Mouse (Mus musculus) neural tube, embryonic 11.5 days (tissue): ENCODE measurements around the gene Ap1s1. TPM values are rescaled to one million over a fixed set of nuclear protein-coding genes. Genes with fewer than 3 reads are reported as not detected.

Source experiments
- ATAC-seq: fragments of 200-750 bp; cut with Nextera tagmentation; 2 replicates; pipeline ENCODE4 v1.8.0; 2017; ENCODE audit warnings: moderate number of reproducible peaks, mild to moderate bottlenecking, moderate TSS enrichment, moderate library complexity; ENCODE audit not compliant: insufficient read depth, low FRiP score, low TSS enrichment
- DNase-seq: peaks from one replicate; pipeline ENCODE4 v3.0.0-alpha.2; 2015; ENCODE audit warnings: low spot score
- H3K27ac ChIP-seq: fragments of 300-500 bp; sonication (generic); 2 replicates; pipeline ENCODE4 v1.5.1; 2014; ENCODE audit warnings: low read depth, mild to moderate bottlenecking, low read length
- H3K27me3 ChIP-seq: fragments of 300-500 bp; sonication (generic); 2 replicates; pipeline ENCODE4 v1.6.1; 2014; ENCODE audit warnings: mild to moderate bottlenecking, low read length, mixed read lengths; ENCODE audit not compliant: control insufficient read depth, insufficient read depth
- H3K36me3 ChIP-seq: fragments of 300-500 bp; sonication (generic); 2 replicates; pipeline ENCODE4 v1.6.1; 2014; ENCODE audit warnings: mild to moderate bottlenecking, low read length, moderate library complexity, mixed read lengths; ENCODE audit not compliant: control insufficient read depth, insufficient read depth
- H3K4me1 ChIP-seq: fragments of 300-500 bp; sonication (generic); 2 replicates; pipeline ENCODE4 v1.6.1; 2014; ENCODE audit warnings: low read length, mixed read lengths; ENCODE audit not compliant: control insufficient read depth, insufficient read depth
- H3K4me2 ChIP-seq: fragments of 300-500 bp; sonication (generic); 2 replicates; pipeline ENCODE4 v1.6.1; 2014; ENCODE audit warnings: low read depth, mild to moderate bottlenecking, moderate library complexity
- H3K4me3 ChIP-seq: fragments of 300-500 bp; sonication (generic); 2 replicates; pipeline ENCODE4 v1.5.1; 2014; ENCODE audit warnings: low read depth, low read length
- H3K9ac ChIP-seq: fragments of 300-500 bp; sonication (generic); 2 replicates; pipeline ENCODE4 v1.6.1; 2014; ENCODE audit warnings: mild to moderate bottlenecking, low read length
- H3K9me3 ChIP-seq: fragments of 300-500 bp; sonication (generic); 2 replicates; pipeline ENCODE4 v1.6.1; 2016; ENCODE audit warnings: low read length; ENCODE audit not compliant: control insufficient read depth
- WGBS: fragments of 180-500 bp; shearing (Covaris S2); extraction: QIAGEN DNeasy Blood & Tissue Kit; methylation state at CpG from one replicate; pipeline ENCODE4 v1.1.7; 2014; 5-methylcytosine and 5-hydroxymethylcytosine counted together
- polyA plus RNA-seq: library from polyadenylated mRNA; unstranded; fragments of >200 nt; fragmentation: Nextera tagmentation; extraction: Ambion mirVana; gene quantifications from 2 replicates; pipeline ENCODE4 v1.2.1, GENCODE M21; 2014

The Ap1s1 gene
- polyA plus RNA-seq, 1 experiment from 2014 or later: 166 TPM

GRCm38 (mm10) chr5:137079849-137080248, 33.9 kb upstream of the Ap1s1 start:
- Histone ChIP-seq H3K27ac (no peak overlapping the region), H3K4me3 (no peak overlapping the region), H3K9ac (no peak overlapping the region), H3K27me3 (no peaks in the 10 kb centered on the region), H3K4me1 (no peaks in the 10 kb centered on the region), H3K36me3 (no peaks in the 10 kb centered on the region), H3K4me2 (no peak overlapping the region), H3K9me3 (no peaks in the 10 kb centered on the region)
- DNase-seq (no peak), ATAC-seq (no peak)
- 57% methylated on average over 5 of the region's 5 CpGs for WGBS

- Histone ChIP-seq H3K4me3 (no peak overlapping the region), H3K4me2 (no peak overlapping the region)
These were observed 32.7 kb upstream of the Ap1s1 start for GRCm38 (mm10) chr5:137078616-137079015.

GRCm38 (mm10) chr5:137078041-137078440, 32.1 kb upstream of the Ap1s1 start:
- no peak overlapping the region for H3K27ac ChIP-seq
- no peaks in the 10 kb centered on the region for H3K36me3 ChIP-seq
- H3K27me3 ChIP-seq: no peaks in the 10 kb centered on the region
- H3K9ac ChIP-seq: no peak overlapping the region
- DNase-seq: no peak
- H3K4me1 ChIP-seq: no peaks in the 10 kb centered on the region
- H3K9me3 ChIP-seq: no peaks in the 10 kb centered on the region
- WGBS: 91% methylated on average over 14 of the region's 14 CpGs
- no peak overlapping the region for H3K4me2 ChIP-seq
- H3K4me3 ChIP-seq: no peak overlapping the region
- no peak for ATAC-seq

More at GRCm38 (mm10) chr5:137078616-137079015, 32.7 kb upstream of the Ap1s1 start:
- no peak overlapping the region for H3K27ac ChIP-seq
- WGBS: 73% methylated on average over 6 of the region's 6 CpGs
- ATAC-seq (no peak), DNase-seq (no peak)
- no peaks in the 10 kb centered on the region for H3K4me1 ChIP-seq
- no peak overlapping the region for H3K9ac ChIP-seq
- no peaks in the 10 kb centered on the region for H3K27me3 ChIP-seq
- no peaks in the 10 kb centered on the region for H3K9me3 ChIP-seq
- no peaks in the 10 kb centered on the region for H3K36me3 ChIP-seq

- DNase-seq (no peak), ATAC-seq (no peak)
- no peak overlapping the region; the same call in 1 of the 2 replicates for H3K4me2 ChIP-seq
- H3K4me1 ChIP-seq: no peaks in the 10 kb centered on the region
- WGBS: 92% methylated on average over 7 of the region's 7 CpGs
- no peak overlapping the region for H3K4me3 ChIP-seq
- no peaks in the 10 kb centered on the region for H3K27me3 ChIP-seq
- no peaks in the 10 kb centered on the region for H3K9me3 ChIP-seq
- H3K36me3 ChIP-seq: no peaks in the 10 kb centered on the region
- H3K9ac ChIP-seq: no peak overlapping the region
- no peak overlapping the region for H3K27ac ChIP-seq
These were observed 31.3 kb upstream of the Ap1s1 start for GRCm38 (mm10) chr5:137077187-137077586.

GRCm38 (mm10) chr5:137076191-137076930, 30.4 kb upstream of the Ap1s1 start:
- ATAC-seq: no peak
- Histone ChIP-seq H3K4me2 (no peak overlapping the region), H3K9me3 (no peaks in the 10 kb centered on the region), H3K4me1 (no peaks in the 10 kb centered on the region), H3K27me3 (no peaks in the 10 kb centered on the region), H3K9ac (no peak overlapping the region), H3K27ac (no peak overlapping the region), H3K4me3 (no peak overlapping the region), H3K36me3 (no peaks in the 10 kb centered on the region)
- no peak for DNase-seq
- 53% methylated on average over 12 of the region's 12 CpGs for WGBS

GRCm38 (mm10) chr5:137075726-137076125, 29.8 kb upstream of the Ap1s1 start:
- H3K27ac ChIP-seq: no peak overlapping the region
- no peaks in the 10 kb centered on the region for H3K27me3 ChIP-seq
- DNase-seq (no peak), ATAC-seq (no peak)
- H3K4me1 ChIP-seq: no peaks in the 10 kb centered on the region
- H3K4me2 ChIP-seq: no peak overlapping the region
- H3K9me3 ChIP-seq: no peaks in the 10 kb centered on the region
- no peak overlapping the region for H3K9ac ChIP-seq
- H3K36me3 ChIP-seq: no peaks in the 10 kb centered on the region
- 82% methylated on average over 6 of the region's 6 CpGs for WGBS
- H3K4me3 ChIP-seq: no peak overlapping the region

- Histone ChIP-seq H3K27me3 (no peaks in the 10 kb centered on the region), H3K36me3 (no peaks in the 10 kb centered on the region), H3K27ac (no peak overlapping the region), H3K9me3 (no peaks in the 10 kb centered on the region), H3K9ac (no peak overlapping the region), H3K4me1 (no peaks in the 10 kb centered on the region), H3K4me3 (no peak overlapping the region), H3K4me2 (no peak overlapping the region)
- no peak for ATAC-seq
- WGBS: 41% methylated on average over 6 of the region's 6 CpGs
- no peak for DNase-seq
These were observed 28.3 kb upstream of the Ap1s1 start for GRCm38 (mm10) chr5:137074191-137074651.

GRCm38 (mm10) chr5:137073141-137073540, 27.2 kb upstream of the Ap1s1 start:
- H3K4me1 ChIP-seq: no peaks in the 10 kb centered on the region
- H3K4me3 ChIP-seq: no peak overlapping the region
- no peaks in the 10 kb centered on the region for H3K27me3 ChIP-seq
- H3K27ac ChIP-seq: no peak overlapping the region
- no peaks in the 10 kb centered on the region for H3K9me3 ChIP-seq
- no peaks in the 10 kb centered on the region for H3K36me3 ChIP-seq
- no peak overlapping the region for H3K9ac ChIP-seq
- WGBS: 95% methylated on average over 8 of the region's 8 CpGs
- no peak overlapping the region for H3K4me2 ChIP-seq
- DNase-seq (no peak), ATAC-seq (no peak)
